Mouse (Mus musculus) heart, embryonic 15.5 days (tissue): Measurements from ENCODE around the gene Ascc2. TPM values are rescaled to one million over a fixed set of nuclear protein-coding genes. Genes with fewer than 3 reads are reported as not detected.
A peak's percentile ranks its signal among the peaks of the same experiment; 100 is the strongest.

Experiments
- ATAC-seq: fragments of 200-750 bp; cut with Nextera tagmentation; replicated peaks from 2 replicates; pipeline ENCODE4 v1.8.0; 2017; ENCODE audit warnings: low read depth, moderate TSS enrichment; ENCODE audit not compliant: insufficient number of reproducible peaks, insufficient read depth, low FRiP score
- H3K27ac ChIP-seq: fragments of 300-500 bp; sonication (generic); 2 replicates; pipeline ENCODE4 v1.5.1; 2015; ENCODE audit warnings: mild to moderate bottlenecking, inconsistent platforms
- H3K27me3 ChIP-seq: fragments of 300-500 bp; sonication (generic); 2 replicates; pipeline ENCODE4 v1.6.1; 2015; ENCODE audit warnings: inconsistent platforms
- H3K36me3 ChIP-seq: fragments of 300-500 bp; sonication (generic); 2 replicates; pipeline ENCODE4 v1.6.1; 2015; ENCODE audit warnings: mild to moderate bottlenecking, inconsistent platforms
- H3K4me1 ChIP-seq: fragments of 300-500 bp; sonication (generic); replicated peaks from 2 replicates; pipeline ENCODE4 v1.6.1; 2015; ENCODE audit warnings: inconsistent platforms
- H3K4me2 ChIP-seq: fragments of 300-500 bp; sonication (generic); 2 replicates; pipeline ENCODE4 v1.6.1; 2015; ENCODE audit warnings: inconsistent platforms, mild to moderate bottlenecking, moderate library complexity
- H3K4me3 ChIP-seq: fragments of 300-500 bp; sonication (generic); 2 replicates; pipeline ENCODE4 v1.5.1; 2015; ENCODE audit warnings: mild to moderate bottlenecking, inconsistent platforms
- H3K9ac ChIP-seq: fragments of 300-500 bp; sonication (generic); 2 replicates; pipeline ENCODE4 v1.6.1; 2015; ENCODE audit warnings: mild to moderate bottlenecking, inconsistent platforms
- H3K9me3 ChIP-seq: fragments of 300-500 bp; sonication (generic); replicated peaks from 2 replicates; pipeline ENCODE4 v1.6.1; 2016; ENCODE audit warnings: inconsistent platforms
- WGBS: fragments of 180-500 bp; shearing (Covaris S2); methylation state at CpG from one replicate; pipeline ENCODE4 v1.1.7; 2015; ENCODE audit warnings: mixed read lengths; 5-methylcytosine and 5-hydroxymethylcytosine counted together
- polyA plus RNA-seq: library from polyadenylated mRNA; unstranded; fragments of >200 nt; fragmentation: Nextera tagmentation; extraction: Ambion mirVana; gene quantifications from 2 replicates; pipeline ENCODE4 v1.2.1, GENCODE M21; 2015

The Ascc2 gene
- polyA plus RNA-seq, 1 experiment from 2014 or later: 17.7 TPM

- no peak overlapping the region for H3K4me3 ChIP-seq
- ATAC-seq: no peak
- H3K4me2 ChIP-seq: no peak overlapping the region
- H3K27ac ChIP-seq: no peak overlapping the region
- H3K9me3 ChIP-seq: no peaks in the 10 kb centered on the region
- no peaks in the 10 kb centered on the region for H3K27me3 ChIP-seq
- H3K36me3 ChIP-seq: peaks cover 12% of the 10 kb centered on the region; the same call in 1 of the 2 replicates
- WGBS: 87% methylated on average over 11 of the region's 11 CpGs
- H3K4me1 ChIP-seq: no peaks in the 10 kb centered on the region
- no peak overlapping the region for H3K9ac ChIP-seq
Measured at GRCm38 (mm10) chr11:4662496-4662878, 24.9 kb downstream of the Ascc2 start.

- Histone ChIP-seq H3K9ac (no peak overlapping the region), H3K27me3 (no peaks in the 10 kb centered on the region), H3K4me2 (no peak overlapping the region), H3K4me3 (no peak overlapping the region), H3K4me1 (peaks cover 6% of the 10 kb centered on the region), H3K27ac (0 out of 2 replicates have a peak overlapping the region, but pooled peaks have one; percentile 26), H3K36me3 (0 out of 2 replicates have a peak, but pooled peaks cover 5% of the 10 kb centered on the region), H3K9me3 (no peaks in the 10 kb centered on the region)
- ATAC-seq: no peak
- 64% methylated on average over 4 of the region's 4 CpGs for WGBS
Measured at GRCm38 (mm10) chr11:4671736-4672135, 34.2 kb downstream of the Ascc2 start.

GRCm38 (mm10) chr11:4674593-4674992, 37.0 kb downstream of the Ascc2 start:
- H3K4me1 ChIP-seq: peaks cover 6% of the 10 kb centered on the region
- no peak overlapping the region for H3K9ac ChIP-seq
- no peak overlapping the region for H3K27ac ChIP-seq
- no peaks in the 10 kb centered on the region for H3K9me3 ChIP-seq
- no peaks in the 10 kb centered on the region for H3K27me3 ChIP-seq
- no peak overlapping the region for H3K4me3 ChIP-seq
- WGBS: 96% methylated on average over 1 of the region's 1 CpGs
- no peak for ATAC-seq
- H3K4me2 ChIP-seq: no peak overlapping the region
- H3K36me3 ChIP-seq: peaks cover 5% of the 10 kb centered on the region; the same call in 1 of the 2 replicates

- WGBS: 83% methylated on average over 6 of the region's 6 CpGs
- Histone ChIP-seq H3K4me2 (no peak overlapping the region), H3K36me3 (peaks cover 8% of the 10 kb centered on the region; the same call in 1 of the 2 replicates), H3K27ac (no peak overlapping the region), H3K4me3 (no peak overlapping the region), H3K9me3 (no peaks in the 10 kb centered on the region), H3K27me3 (no peaks in the 10 kb centered on the region), H3K4me1 (peaks cover 6% of the 10 kb centered on the region), H3K9ac (no peak overlapping the region)
- ATAC-seq: no peak
Measured at GRCm38 (mm10) chr11:4675126-4675562, 37.6 kb downstream of the Ascc2 start.

- peaks cover 6% of the 10 kb centered on the region for H3K4me1 ChIP-seq
- no peak overlapping the region for H3K4me2 ChIP-seq
- H3K27me3 ChIP-seq: no peaks in the 10 kb centered on the region
- no peak overlapping the region for H3K9ac ChIP-seq
- H3K27ac ChIP-seq: no peak overlapping the region
- H3K4me3 ChIP-seq: no peak overlapping the region
- H3K36me3 ChIP-seq: peaks cover 10% of the 10 kb centered on the region; the same call in 1 of the 2 replicates
- H3K9me3 ChIP-seq: no peaks in the 10 kb centered on the region
- ATAC-seq: no peak
- WGBS: 89% methylated on average over 6 of the region's 6 CpGs
Measured at GRCm38 (mm10) chr11:4675693-4676092, 38.1 kb downstream of the Ascc2 start.

GRCm38 (mm10) chr11:4677250-4677872, 39.8 kb downstream of the Ascc2 start:
- no peak for ATAC-seq
- peaks cover 23% of the 10 kb centered on the region for H3K36me3 ChIP-seq
- 85% methylated on average over 7 of the region's 7 CpGs for WGBS

GRCm38 (mm10) chr11:4678700-4679440, 41.3 kb downstream of the Ascc2 start:
- Histone ChIP-seq H3K9me3 (no peaks in the 10 kb centered on the region), H3K9ac (no peak overlapping the region), H3K4me3 (no peak overlapping the region), H3K36me3 (peaks cover 28% of the 10 kb centered on the region), H3K4me1 (no peaks in the 10 kb centered on the region), H3K27me3 (no peaks in the 10 kb centered on the region), H3K4me2 (no peak overlapping the region), H3K27ac (no peak overlapping the region)
- 75% methylated on average over 13 of the region's 13 CpGs for WGBS
- no peak for ATAC-seq

More at GRCm38 (mm10) chr11:4677250-4677872, 39.8 kb downstream of the Ascc2 start:
- Histone ChIP-seq H3K27ac (no peak overlapping the region), H3K9me3 (no peaks in the 10 kb centered on the region), H3K9ac (no peak overlapping the region), H3K4me1 (no peaks in the 10 kb centered on the region), H3K27me3 (no peaks in the 10 kb centered on the region), H3K4me3 (no peak overlapping the region), H3K4me2 (no peak overlapping the region)

- ATAC-seq: no peak
- Histone ChIP-seq H3K4me1 (no peaks in the 10 kb centered on the region), H3K27ac (no peak overlapping the region), H3K4me3 (no peak overlapping the region), H3K9me3 (no peaks in the 10 kb centered on the region), H3K36me3 (peaks cover 28% of the 10 kb centered on the region), H3K4me2 (no peak overlapping the region), H3K27me3 (no peaks in the 10 kb centered on the region), H3K9ac (no peak overlapping the region)
- 93% methylated on average over 12 of the region's 12 CpGs for WGBS
Measured at GRCm38 (mm10) chr11:4679441-4679832, 41.9 kb downstream of the Ascc2 start.

GRCm38 (mm10) chr11:4680126-4680525, 42.6 kb downstream of the Ascc2 start:
- peaks cover 28% of the 10 kb centered on the region for H3K36me3 ChIP-seq
- no peaks in the 10 kb centered on the region for H3K27me3 ChIP-seq
- 0 out of 2 replicates have a peak, but pooled peaks cover 1% of the 10 kb centered on the region for H3K4me1 ChIP-seq
- H3K27ac ChIP-seq: no peak overlapping the region
- H3K4me3 ChIP-seq: no peak overlapping the region
- WGBS: 49% methylated on average over 3 of the region's 3 CpGs
- ATAC-seq: no peak
- no peaks in the 10 kb centered on the region for H3K9me3 ChIP-seq
- no peak overlapping the region for H3K4me2 ChIP-seq
- H3K9ac ChIP-seq: no peak overlapping the region

GRCm38 (mm10) chr11:4683516-4683915, 46.0 kb downstream of the Ascc2 start:
- H3K9me3 ChIP-seq: no peaks in the 10 kb centered on the region
- WGBS: 75% methylated on average over 6 of the region's 6 CpGs
- H3K4me1 ChIP-seq: 0 out of 2 replicates have a peak, but pooled peaks cover 2% of the 10 kb centered on the region
- H3K27ac ChIP-seq: no peak overlapping the region
- no peak overlapping the region for H3K4me2 ChIP-seq
- peaks cover 28% of the 10 kb centered on the region for H3K36me3 ChIP-seq
- ATAC-seq: no peak
- H3K27me3 ChIP-seq: no peaks in the 10 kb centered on the region
- H3K4me3 ChIP-seq: no peak overlapping the region
- H3K9ac ChIP-seq: no peak overlapping the region

GRCm38 (mm10) chr11:4684186-4684585, 46.6 kb downstream of the Ascc2 start:
- Histone ChIP-seq H3K4me1 (0 out of 2 replicates have a peak, but pooled peaks cover 2% of the 10 kb centered on the region), H3K27ac (no peak overlapping the region), H3K9ac (no peak overlapping the region), H3K4me3 (no peak overlapping the region), H3K27me3 (no peaks in the 10 kb centered on the region), H3K9me3 (no peaks in the 10 kb centered on the region), H3K36me3 (peaks cover 28% of the 10 kb centered on the region), H3K4me2 (no peak overlapping the region)
- WGBS: 64% methylated on average over 6 of the region's 6 CpGs
- ATAC-seq: no peak
